Mouse (Mus musculus): Measurements from ENCODE around the gene Itfg1. TPM values are rescaled to one million over a fixed set of nuclear protein-coding genes. Genes with fewer than 3 reads are reported as not detected.
"Not testable (repeated sequence)": the region's sequence is repeated elsewhere in the genome, so short reads cannot be mapped to it uniquely, and the experiment has no call there.

The Itfg1 gene
- polyA plus RNA-seq, 1 experiment: 15.2 TPM

- H3K27ac ChIP-seq (ENCODE audit: control insufficient read depth, insufficient read depth, low read length): no peak overlapping the region
- H3K36me3 ChIP-seq (ENCODE audit: control insufficient read depth, insufficient read depth, low read length): no peaks in the 10 kb centered on the region
- WGBS: 91% methylated on average over 5 of the region's 5 CpGs
- no peak for TF ChIP-seq CTCF (IDR thresholded peaks at IDR 0.05; ENCODE audit: borderline replicate concordance, control insufficient read depth, extremely low read depth, insufficient read depth, low read length, poor library complexity)
- no peak for TF ChIP-seq POLR2A (IDR thresholded peaks at IDR 0.05; ENCODE audit: control insufficient read depth, extremely low read depth, insufficient read depth, low read length, poor library complexity)
- no peaks in the 10 kb centered on the region for H3K4me1 ChIP-seq (replicated peaks; ENCODE audit: control insufficient read depth, insufficient read depth, low read length)
- no peak overlapping the region for H3K4me3 ChIP-seq (ENCODE audit: control insufficient read depth, insufficient read depth, low read length)
- no peaks in the 10 kb centered on the region for H3K27me3 ChIP-seq (ENCODE audit: control insufficient read depth, insufficient read depth, low read length)
- DNase-seq: no peak
Measured at GRCm38 (mm10) chr8:85860612-85861011, 19.9 kb upstream of the Itfg1 start.

GRCm38 (mm10) chr8:85857227-85857896 lies 16.6 kb upstream of the Itfg1 start:
- WGBS: 67% methylated on average over 11 of the region's 11 CpGs
- H3K36me3 ChIP-seq (ENCODE audit: control insufficient read depth, insufficient read depth, low read length); DNase-seq: not testable (repeated sequence)

GRCm38 (mm10) chr8:85854220-85855123 lies 13.8 kb upstream of the Itfg1 start:
- Histone ChIP-seq H3K27me3 (ENCODE audit: control insufficient read depth, insufficient read depth, low read length) (no peaks in the 10 kb centered on the region), H3K36me3 (ENCODE audit: control insufficient read depth, insufficient read depth, low read length) (no peaks in the 10 kb centered on the region), H3K27ac (ENCODE audit: control insufficient read depth, insufficient read depth, low read length) (no peak overlapping the region), H3K4me3 (ENCODE audit: control insufficient read depth, insufficient read depth, low read length) (no peak overlapping the region), H3K4me1 (replicated peaks; ENCODE audit: control insufficient read depth, insufficient read depth, low read length) (no peaks in the 10 kb centered on the region)
- WGBS: 98% methylated on average over 19 of the region's 19 CpGs
- no peak for DNase-seq
- TF ChIP-seq POLR2A (IDR thresholded peaks at IDR 0.05; ENCODE audit: control insufficient read depth, extremely low read depth, insufficient read depth, low read length, poor library complexity) (no peak), CTCF (IDR thresholded peaks at IDR 0.05; ENCODE audit: borderline replicate concordance, control insufficient read depth, extremely low read depth, insufficient read depth, low read length, poor library complexity) (no peak)

More at GRCm38 (mm10) chr8:85857227-85857896, 16.6 kb upstream of the Itfg1 start:
- not testable (repeated sequence) for H3K4me1 ChIP-seq (replicated peaks; ENCODE audit: control insufficient read depth, insufficient read depth, low read length); H3K4me3 ChIP-seq (ENCODE audit: control insufficient read depth, insufficient read depth, low read length); H3K27ac ChIP-seq (ENCODE audit: control insufficient read depth, insufficient read depth, low read length); H3K27me3 ChIP-seq (ENCODE audit: control insufficient read depth, insufficient read depth, low read length)

- H3K4me3 ChIP-seq (ENCODE audit: control insufficient read depth, insufficient read depth, low read length): no peak overlapping the region
- no peaks in the 10 kb centered on the region for H3K36me3 ChIP-seq (ENCODE audit: control insufficient read depth, insufficient read depth, low read length)
- DNase-seq: no peak
- no peaks in the 10 kb centered on the region; the same call in 1 of the 2 replicates for H3K4me1 ChIP-seq (replicated peaks; ENCODE audit: control insufficient read depth, insufficient read depth, low read length)
- H3K27me3 ChIP-seq (ENCODE audit: control insufficient read depth, insufficient read depth, low read length): no peaks in the 10 kb centered on the region
- no peak for TF ChIP-seq CTCF (IDR thresholded peaks at IDR 0.05; ENCODE audit: borderline replicate concordance, control insufficient read depth, extremely low read depth, insufficient read depth, low read length, poor library complexity)
- no peak for TF ChIP-seq POLR2A (IDR thresholded peaks at IDR 0.05; ENCODE audit: control insufficient read depth, extremely low read depth, insufficient read depth, low read length, poor library complexity)
- no peak overlapping the region for H3K27ac ChIP-seq (ENCODE audit: control insufficient read depth, insufficient read depth, low read length)
Measured at GRCm38 (mm10) chr8:85845887-85846286, 5.2 kb upstream of the Itfg1 start.

- TF ChIP-seq POLR2A (IDR thresholded peaks at IDR 0.05; ENCODE audit: control insufficient read depth, extremely low read depth, insufficient read depth, low read length, poor library complexity): no peak
- TF ChIP-seq CTCF (IDR thresholded peaks at IDR 0.05; ENCODE audit: borderline replicate concordance, control insufficient read depth, extremely low read depth, insufficient read depth, low read length, poor library complexity): no peak
- H3K36me3 ChIP-seq (ENCODE audit: control insufficient read depth, insufficient read depth, low read length): no peaks in the 10 kb centered on the region
- H3K27ac ChIP-seq (ENCODE audit: control insufficient read depth, insufficient read depth, low read length): no peak overlapping the region
- no peak overlapping the region for H3K4me3 ChIP-seq (ENCODE audit: control insufficient read depth, insufficient read depth, low read length)
- no peak for DNase-seq
- no peaks in the 10 kb centered on the region for H3K27me3 ChIP-seq (ENCODE audit: control insufficient read depth, insufficient read depth, low read length)
- WGBS: 2% methylated on average over 4 of the region's 4 CpGs
- H3K4me1 ChIP-seq (replicated peaks; ENCODE audit: control insufficient read depth, insufficient read depth, low read length): peaks cover 6% of the 10 kb centered on the region
Measured at GRCm38 (mm10) chr8:85841489-85841795, 721 bp upstream of the Itfg1 start.

GRCm38 (mm10) chr8:85839916-85840656 lies 635 bp downstream of the Itfg1 start:
- Histone ChIP-seq H3K27ac (ENCODE audit: control insufficient read depth, insufficient read depth, low read length) (no peak overlapping the region), H3K4me1 (replicated peaks; ENCODE audit: control insufficient read depth, insufficient read depth, low read length) (peaks cover 6% of the 10 kb centered on the region), H3K4me3 (ENCODE audit: control insufficient read depth, insufficient read depth, low read length) (peak overlapping the region; percentile 64), H3K36me3 (ENCODE audit: control insufficient read depth, insufficient read depth, low read length) (0 out of 2 replicates have a peak, but pooled peaks cover 3% of the 10 kb centered on the region), H3K27me3 (ENCODE audit: control insufficient read depth, insufficient read depth, low read length) (no peaks in the 10 kb centered on the region)
- no peak for DNase-seq
- 3% methylated on average over 21 of the region's 21 CpGs for WGBS
- no peak for TF ChIP-seq CTCF (IDR thresholded peaks at IDR 0.05; ENCODE audit: borderline replicate concordance, control insufficient read depth, extremely low read depth, insufficient read depth, low read length, poor library complexity)
